Mouse (Mus musculus) layer of hippocampus, adult 9-11 months (tissue): ENCODE measurements around the gene Map2k7.

Experiments
- DNase-seq: peaks from one replicate; pipeline ENCODE4 v3.0.0; 2022

The Map2k7 gene

DNA sequence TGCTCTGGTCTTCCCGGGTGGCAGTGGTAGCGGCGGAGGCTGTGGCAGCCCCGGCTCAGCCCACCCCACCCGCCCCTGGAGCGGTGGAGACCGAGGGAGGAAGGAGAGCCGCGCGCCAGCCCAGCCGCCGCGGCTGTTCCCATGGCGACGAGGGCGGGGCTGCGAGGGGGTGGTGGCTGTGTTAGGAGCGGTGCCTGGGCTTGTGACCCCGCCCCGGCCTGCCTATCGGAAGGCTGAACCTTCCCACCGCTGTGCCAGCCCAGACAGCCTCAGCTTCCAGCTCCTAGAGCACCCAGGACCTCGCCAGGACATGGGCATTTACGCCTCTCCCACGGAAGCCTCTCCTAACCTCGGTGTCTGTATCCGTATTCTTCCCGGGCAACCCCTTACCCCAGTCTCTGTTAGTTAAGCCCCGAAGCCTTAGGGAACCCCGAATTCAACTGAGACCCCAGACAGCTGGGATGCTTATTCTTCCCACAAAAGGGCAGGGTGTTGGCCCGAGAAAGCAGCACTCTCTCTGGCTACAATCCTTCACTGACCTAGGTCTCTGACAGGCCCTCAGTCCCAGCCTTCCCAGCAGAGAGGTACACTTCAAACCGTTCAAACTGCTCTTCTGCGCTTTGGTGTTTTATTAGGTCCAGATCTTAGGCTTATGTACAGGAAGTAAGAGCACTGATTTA lies 20.7 kb downstream of the Map2k7 start, which contains the start of gene Ctxn1:
Ctxn1 (minus strand) TSS at position 150 of the 680 bp plus-strand sequence.
- peak; percentile 95 for DNase-seq

DNA sequence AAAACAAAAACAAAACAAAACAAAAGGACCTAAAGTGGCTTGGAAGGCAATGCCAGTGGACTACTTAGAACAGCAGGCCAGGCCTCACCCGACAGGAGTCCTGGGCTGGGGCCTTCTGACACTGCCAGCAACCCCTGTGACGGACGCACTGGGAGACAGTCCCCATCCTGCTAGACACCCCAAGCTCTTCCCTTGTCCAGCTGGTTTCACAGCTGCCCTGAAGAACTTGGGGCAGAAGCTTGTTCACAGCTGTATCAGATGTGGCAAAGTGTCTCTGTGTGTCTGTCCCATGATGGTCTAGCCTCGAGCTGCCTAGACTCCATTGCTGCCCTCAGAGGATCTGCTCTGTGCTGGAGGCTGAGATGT lies 21.2 kb downstream of the Map2k7 start:
- DNase-seq, result no peak

DNA sequence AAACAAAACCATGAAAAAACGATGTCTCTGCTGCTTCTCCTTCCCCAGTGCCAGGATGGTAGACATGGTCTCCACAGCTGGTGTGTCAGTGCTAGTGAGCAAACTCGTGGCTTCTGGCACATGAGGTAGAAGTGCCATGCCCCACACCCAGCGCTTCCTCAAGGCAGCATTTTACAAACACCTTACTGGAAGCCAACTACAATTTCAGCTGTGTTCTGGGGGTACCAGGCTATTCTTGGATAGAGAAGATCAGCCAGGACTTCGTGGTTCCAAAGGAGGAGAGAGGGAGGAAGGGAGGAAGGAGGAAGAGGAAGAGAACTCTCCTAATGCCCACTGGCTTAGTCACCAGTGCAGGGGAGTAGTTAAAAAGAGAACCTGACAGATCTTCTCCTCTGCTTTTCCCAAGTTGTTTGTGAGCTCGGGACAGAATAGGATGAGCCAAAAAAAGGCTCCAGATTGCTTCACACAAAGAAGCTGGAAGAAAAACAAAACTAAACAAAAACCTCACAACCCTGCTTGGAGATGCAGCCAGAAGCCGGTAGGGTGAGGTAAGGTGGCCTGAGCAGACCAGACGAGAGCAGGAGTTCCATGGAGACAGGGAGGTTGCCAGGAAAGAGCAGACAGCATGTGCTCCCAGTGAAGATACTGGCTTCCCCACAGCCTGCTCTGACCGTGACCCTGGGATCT lies 24.7 kb downstream of the Map2k7 start:
- no peak for DNase-seq

DNA sequence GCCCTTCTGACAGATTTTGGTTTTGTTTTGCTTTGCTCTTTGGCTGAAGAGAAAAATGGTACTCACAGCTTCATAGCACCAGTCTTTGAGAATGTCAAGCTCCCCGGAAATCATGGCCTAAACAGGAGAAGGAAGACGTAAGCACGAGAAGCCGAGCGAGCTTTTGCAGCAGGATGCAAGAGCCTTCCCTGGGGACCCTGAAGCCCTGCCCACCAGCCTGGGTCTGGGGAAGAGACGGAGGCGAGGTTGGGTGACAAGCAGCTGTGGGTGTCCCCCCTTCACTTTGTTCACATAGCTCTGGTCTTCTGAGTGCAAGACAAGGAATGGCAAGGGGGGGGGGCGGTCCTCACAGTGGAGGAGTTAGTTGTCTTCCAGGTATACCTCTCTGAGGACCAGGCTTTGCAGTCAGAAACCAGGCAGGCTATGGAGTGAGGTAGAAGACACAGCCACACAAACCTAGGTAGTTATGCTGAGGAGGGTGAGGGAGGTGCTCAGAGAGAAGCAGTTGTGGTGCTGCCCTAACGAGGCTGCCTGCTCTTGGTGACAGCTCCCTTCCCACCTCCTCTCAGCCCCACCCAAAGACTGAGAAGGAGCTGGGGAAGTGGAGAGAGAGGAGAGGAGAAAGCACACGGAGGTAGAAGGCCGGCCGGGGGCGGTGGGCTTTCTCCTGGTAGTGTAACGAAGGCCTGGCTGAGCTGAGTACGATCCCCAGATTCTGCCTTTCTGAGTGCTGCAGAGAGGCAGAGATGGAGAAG lies 26.8 kb downstream of the Map2k7 start:
- DNase-seq, result no peak

DNA sequence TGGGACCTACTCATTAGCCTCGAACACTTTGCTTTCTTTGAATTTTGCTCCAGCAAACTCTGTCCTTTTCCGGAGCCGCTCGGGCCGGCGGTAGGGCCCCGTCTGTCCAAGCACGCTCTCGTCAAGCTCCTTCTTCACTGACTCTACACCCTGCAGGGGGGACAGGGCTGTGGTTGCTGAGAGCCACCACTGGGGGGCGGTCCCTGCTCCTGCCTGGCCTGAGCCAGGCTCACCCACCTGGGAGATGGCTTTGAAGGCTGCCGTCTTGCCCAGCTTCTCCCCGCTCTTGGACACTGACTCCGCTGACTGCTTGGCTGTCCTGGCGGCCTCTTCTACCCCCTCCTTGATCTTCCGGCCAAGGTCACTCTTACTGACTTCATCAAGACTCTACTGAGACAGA lies 29.1 kb downstream of the Map2k7 start:
- DNase-seq, result no peak

DNA sequence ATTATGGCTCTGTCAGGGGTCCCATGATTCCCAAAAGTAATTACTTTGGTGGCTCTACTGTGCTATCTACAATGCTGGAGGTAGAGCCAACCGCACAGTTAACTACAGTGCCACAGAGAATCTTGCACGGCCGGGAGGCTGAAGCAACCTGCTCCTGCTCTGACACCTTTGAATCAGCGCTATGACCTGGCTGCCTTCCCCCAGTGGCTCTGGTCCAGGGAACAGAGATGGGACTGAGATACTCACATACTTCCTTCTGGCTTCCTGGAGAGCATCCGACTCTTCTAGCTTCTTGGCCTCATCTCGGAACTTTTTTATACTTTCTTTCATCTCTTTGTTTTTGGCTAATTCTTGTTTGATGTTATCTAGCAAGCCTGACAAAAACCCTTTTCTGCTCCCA lies 31.1 kb downstream of the Map2k7 start:
- DNase-seq, result no peak

DNA sequence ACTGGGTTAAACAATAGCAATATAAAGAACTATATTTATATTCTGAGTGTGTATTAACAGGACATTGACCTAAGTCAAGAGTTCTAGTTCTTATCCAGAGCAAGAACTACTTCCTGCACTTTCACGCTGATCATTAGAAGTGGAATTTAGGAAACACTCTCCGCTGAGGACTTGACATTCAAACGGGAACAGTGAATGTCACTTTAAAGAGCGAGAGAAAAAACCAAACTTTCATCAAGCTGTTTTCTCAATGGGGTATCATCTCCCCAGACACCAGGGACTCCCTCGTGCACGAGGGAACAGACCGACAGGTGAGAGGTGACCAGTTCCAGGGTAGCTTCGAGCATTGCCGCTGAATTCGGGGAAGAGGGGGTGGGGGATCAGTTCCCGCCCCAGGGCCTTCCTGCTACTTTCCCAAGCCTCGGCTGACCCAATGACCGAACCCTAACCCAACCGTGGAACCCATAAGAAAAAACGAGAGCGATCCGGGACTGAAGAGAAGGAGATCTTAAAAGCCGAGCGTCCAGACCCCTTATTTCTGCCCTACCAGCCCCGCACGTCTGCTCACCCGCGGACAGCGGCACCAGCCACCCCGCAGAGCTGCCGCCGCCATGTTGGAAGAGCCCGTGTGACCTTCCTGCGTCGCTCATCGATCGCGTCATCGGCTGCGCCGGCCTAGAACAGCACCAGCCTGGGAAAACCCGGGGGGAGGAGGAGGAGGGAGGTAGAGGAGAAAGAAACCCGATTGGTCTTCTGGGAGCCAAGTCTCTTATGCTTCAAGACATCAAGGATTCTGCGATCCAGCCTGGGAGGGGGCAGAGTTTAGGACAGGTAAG lies 37.0 kb downstream of the Map2k7 start, which contains the start of gene Timm44:
Timm44 (minus strand) TSS at position 639 of the 836 bp plus-strand sequence.
- peak; percentile 97 for DNase-seq

DNA sequence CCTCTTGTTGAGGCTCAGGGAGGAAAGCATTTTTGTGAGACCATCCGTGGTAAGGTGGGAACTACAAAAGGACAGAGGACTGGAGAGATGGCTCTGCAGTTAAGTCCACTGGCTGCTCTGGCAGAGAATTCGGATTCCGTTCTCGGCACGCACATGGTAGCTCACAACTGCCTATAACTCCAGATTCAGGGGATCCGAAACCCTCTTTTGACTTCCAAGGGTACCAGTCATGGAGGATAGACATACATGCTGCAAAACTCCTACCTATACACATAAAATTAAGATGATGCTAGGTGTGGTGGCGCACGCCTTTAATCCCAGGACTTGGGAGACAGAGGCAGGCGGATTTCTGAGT lies 37.5 kb downstream of the Map2k7 start:
- no peak for DNase-seq

DNA sequence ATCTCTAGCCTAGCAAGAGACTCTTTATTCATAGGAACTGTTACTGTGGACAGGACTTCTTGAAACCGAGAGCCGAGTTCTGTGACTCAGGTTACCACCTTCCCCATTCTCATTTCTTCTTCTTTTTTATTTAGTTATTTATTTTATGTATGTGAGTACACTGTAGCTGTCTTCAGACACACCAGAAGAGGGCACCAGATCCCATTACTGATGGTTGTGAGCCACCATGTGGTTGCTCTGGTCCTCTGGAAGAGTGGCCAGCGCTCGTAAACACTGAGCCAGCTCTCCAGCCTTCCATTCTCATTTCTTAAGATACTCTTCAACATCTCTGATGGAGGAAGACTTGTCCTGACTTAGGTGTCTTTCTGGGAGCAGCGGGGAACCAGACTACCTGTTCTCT lies 54.2 kb downstream of the Map2k7 start:
- no peak for DNase-seq
